Mouse (Mus musculus) urinary bladder, postnatal 4 days (tissue): Measurements from ENCODE around the gene Ktn1.
A peak's percentile ranks its signal among the peaks of the same experiment; 100 is the strongest.

Experiments used
- DNase-seq, 2 experiments: peaks; one replicate each; pipeline ENCODE4 v3.0.0; 2021 to 2022; ENCODE audit warnings: low spot score in 2 of 2

Gene Ktn1

GRCm38 (mm10) chr14:47648218-47648617, at the start of gene Ktn1:
Ktn1 (plus strand) TSS chr14:47648448.
- DNase-seq = no peak

- DNase-seq = no peak
Observed at GRCm38 (mm10) chr14:47613254-47613653, 35.0 kb upstream of the Ktn1 start.

- no peak for DNase-seq
Observed at GRCm38 (mm10) chr14:47618891-47619290, 29.4 kb upstream of the Ktn1 start.

DNA sequence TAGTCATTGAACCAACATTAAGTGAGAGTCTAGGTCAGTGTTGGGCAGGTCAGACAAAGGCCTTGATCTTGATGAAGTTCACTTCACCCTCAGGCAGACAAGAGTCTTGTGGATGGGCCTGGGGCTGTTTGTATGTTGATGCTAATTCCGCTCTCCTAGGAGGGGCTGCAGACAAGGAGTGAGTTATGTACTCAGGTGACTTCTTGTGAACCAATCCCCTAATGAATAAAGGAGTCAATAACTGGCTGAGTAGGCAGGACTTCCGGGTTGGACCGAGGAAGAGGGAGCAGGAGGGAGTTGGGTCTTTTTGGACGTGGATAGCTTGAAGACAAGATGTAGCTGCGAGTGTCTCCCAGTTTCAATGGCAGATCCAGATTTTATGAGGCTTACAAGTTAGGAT, 26.3 kb upstream of the Ktn1 start:
- DNase-seq = no peak

DNA sequence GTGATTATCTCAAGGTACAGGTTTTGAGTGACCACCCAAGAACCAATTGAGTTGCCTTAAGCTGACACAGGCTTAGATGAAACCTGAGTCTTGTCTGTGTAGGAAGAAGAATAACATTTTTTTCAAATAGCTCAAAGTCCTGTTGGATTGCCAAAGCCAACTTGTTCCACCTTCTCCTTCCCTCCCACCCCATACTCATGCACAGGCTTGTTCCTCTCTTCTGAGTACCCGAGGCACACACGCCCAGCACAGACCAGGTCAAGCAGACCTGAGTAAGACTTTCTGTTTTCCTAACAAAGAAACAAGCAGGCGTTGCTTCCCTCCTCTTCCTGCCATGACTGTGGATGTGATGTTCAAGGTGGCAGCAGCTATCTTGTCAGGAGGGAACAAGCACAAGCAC, 23.4 kb upstream of the Ktn1 start:
- no peak for DNase-seq

- no peak for DNase-seq
Observed at GRCm38 (mm10) chr14:47626143-47626542, 22.1 kb upstream of the Ktn1 start.

- DNase-seq = no peak
Observed at GRCm38 (mm10) chr14:47626812-47627211, 21.4 kb upstream of the Ktn1 start.

DNA sequence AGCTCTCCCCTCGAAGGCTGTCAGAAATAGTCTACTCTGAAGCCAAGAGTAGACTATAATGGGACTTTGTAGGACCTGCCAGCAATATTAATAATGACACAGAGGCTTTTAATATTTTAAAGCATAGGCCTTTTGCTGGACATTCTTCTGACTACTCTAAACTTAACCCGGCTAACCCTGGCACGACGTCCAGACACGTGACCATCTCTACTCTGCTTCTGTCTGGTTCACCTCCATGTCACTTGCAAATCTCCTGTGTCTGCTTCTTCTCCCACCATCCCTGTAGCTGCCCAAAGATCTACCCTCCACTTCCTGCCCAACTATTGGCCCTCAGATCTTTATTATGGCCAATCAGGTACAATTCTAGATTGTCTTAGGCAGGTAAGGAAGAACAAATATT, 20.9 kb upstream of the Ktn1 start:
- no peak for DNase-seq

DNA sequence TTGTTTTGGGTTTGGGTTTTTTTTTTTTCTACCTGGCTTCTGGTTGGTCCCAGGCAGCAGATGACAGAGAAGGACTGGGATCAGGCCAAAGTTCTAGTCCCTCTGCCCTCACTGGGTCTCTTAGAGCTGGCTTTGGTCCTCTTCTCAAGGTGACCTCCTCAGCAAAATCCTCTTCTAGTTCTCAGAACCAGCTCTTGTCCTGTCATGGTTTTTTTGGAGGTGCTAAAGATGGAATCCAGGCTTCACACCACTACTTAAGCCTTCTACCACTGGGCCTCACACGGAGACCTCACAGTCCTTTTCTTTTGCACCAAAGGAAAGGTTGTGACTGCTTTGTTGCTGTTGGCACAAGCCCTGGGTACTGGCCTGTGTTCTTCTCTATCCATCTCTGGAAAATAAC, 15.8 kb upstream of the Ktn1 start:
- no peak for DNase-seq

DNA sequence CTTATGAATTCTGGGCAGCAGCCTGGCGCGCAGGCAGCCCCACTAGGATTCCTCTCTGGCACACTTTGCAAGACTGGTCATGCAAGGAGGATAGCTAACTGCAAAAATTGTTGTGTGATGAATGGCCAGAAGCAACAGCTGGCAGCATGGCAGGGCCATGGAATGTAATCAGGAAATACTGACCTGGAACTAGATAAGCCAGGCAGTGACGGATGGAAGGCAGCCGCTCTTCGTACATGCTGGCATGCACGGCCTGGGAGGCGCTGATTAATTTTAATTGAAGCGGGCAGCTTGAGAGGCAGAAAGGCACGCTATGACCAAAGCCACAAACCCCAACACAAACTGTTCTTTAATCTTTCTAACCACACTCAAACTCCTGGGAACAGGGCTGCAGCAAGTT, 13.8 kb upstream of the Ktn1 start:
- peak in 1 of 2 experiments; percentile 46 for DNase-seq

DNA sequence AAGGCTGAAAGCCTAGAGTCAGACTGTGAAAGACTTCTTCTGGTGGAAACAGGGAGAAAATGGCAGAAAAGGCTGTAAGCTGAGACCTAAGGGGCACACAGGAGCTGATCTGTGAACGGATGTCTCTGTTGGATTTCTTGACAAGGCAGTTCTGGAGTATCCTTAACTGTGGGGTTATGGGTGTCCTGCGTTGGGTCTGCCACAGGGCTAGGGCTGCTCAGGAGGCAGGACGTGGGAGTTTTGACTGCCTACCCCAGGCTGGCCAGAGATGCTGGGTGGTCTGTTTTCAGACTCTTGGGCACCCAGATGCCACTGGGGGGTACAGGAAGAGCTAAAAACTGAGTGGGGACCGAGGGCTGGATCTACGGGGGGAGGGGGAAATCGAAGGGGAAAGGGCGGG, 13.4 kb upstream of the Ktn1 start:
- no peak for DNase-seq

- no peak for DNase-seq
Observed at GRCm38 (mm10) chr14:47638316-47638895, 9.8 kb upstream of the Ktn1 start.

DNA sequence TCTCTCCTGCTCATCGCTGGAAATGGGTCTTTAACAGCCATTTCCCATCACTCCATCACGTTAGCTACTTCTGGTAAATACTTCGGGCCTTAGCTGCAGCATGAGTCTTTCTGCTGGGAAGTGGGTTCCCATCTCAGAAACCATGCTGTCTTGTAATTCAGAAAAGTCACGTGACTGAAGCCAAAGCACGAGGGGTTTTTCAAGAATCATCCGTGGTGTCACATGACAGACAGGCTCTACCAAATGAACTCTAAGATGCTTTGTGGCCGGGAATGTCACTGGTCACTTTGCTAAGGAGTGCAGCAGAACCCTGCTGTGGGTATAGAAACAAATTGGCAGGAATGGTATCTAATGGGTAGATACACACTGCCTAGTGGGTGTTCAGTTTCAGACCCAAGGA, 2.6 kb upstream of the Ktn1 start:
- DNase-seq = no peak

DNA sequence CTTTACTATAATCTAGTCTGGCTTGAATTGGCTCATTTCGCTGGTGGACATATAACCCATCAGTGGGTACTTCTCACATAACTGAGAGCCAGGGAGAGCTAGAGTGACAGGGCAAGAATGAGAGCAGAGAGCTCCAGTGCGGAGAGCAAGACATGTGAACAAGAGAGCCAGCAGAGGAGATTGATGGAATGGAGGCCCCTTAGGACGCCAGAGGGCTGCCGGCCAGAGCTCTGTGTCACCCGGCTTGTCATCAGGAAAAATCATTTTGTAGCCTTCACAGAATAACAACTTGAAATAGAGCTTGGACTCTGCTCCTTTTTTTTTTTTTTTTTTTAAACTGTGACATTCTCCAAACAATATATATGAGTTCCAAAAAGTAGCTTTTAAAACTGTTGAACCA, 2.0 kb upstream of the Ktn1 start:
- no peak for DNase-seq

- no peak for DNase-seq
Observed at GRCm38 (mm10) chr14:47646696-47647516, 1.3 kb upstream of the Ktn1 start.

GRCm38 (mm10) chr14:47648706-47649630, 720 bp downstream of the Ktn1 start:
- DNase-seq = peak; percentile 75

- DNase-seq = peak; percentile 53 to 68
Observed at GRCm38 (mm10) chr14:47649631-47650337, 1.5 kb downstream of the Ktn1 start.

- no peak for DNase-seq
Observed at GRCm38 (mm10) chr14:47650338-47650720, 2.1 kb downstream of the Ktn1 start.

DNA sequence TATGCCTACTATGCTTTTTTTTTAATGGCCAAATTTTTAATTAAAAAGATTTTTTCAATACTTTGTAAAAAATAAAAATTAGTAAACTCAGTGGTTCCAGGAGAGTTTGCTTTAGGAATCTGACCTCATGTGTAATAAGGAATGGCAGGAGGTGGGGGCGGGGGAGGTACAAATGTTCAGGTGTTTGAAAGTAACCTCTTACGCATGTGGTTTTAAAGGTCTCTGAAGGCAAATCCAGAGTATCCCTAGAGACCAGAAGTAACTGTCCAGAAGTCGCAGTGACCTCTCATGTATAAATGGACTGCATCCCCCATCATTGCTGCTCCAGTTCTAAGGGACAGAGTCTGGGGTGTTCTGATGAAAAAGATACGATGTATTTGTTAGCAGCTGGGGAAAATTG, 3.0 kb downstream of the Ktn1 start:
- no peak for DNase-seq

DNA sequence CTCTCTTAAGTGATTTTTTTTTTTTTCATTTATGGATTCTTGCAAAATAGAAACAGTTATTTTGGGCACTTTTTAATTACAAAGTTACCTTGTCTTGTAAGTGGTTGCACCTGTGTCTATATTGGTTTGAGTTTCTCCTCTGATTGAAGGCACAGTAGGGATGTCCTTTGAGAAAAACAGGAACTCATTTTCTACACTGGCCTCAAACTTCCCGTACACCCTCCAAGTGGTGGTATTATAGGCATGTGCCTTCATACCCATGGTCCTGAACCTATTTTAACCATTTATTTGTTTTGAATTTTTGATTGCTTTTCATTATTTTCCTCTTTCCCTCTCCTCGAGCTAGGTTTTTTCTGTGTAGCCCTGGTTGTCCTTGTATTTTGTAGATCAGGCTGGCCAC, 7.2 kb downstream of the Ktn1 start:
- no peak for DNase-seq

DNA sequence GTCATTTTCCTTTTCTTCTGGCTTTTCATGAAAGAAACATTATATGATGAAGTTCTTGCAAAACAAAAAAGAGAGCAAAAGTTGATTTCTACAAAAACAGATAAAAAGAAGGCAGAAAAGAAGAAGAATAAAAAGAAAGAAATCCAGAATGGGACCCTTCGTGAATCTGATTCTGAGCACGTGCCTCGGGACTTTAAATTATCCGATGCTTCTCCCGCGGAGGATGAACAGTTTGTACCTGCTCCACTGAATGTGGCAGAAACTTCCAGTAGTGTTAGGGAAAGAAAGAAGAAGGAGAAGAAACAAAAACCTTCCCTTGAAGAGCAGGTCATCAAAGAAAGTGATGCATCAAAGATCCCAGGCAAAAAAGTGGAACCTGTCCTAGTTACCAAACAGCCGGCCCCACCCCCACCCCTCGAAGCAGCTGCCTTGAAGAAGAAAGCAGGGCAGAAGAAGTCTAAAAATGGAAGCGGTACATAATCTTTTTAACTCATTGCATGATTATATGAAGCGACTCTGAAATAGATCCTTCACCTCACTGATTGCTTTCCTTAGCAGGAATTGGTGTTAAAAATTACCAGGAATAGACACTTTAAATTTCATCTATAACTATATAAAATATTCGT, 15.7 kb downstream of the Ktn1 start:
- no peak for DNase-seq
